In genomic region chr4:33556661-33557540, GRCm38 (mm10) we compare ENCODE assay signal across 11 mouse cellular contexts.
DNase-seq lines count a peak whose midpoint lies in the region; ATAC-seq and TF ChIP-seq lines count a peak whose summit lies in the region.
"Had no signal": no experiment of that assay in that cellular context is flagged by ENCODE, and none has a peak within 500 bp of the region (broad histone marks: within the 10 kb centered on the region; RNA-seq: fewer than 3 reads in every experiment).

No protein-coding gene starts in this region.

- H3K36me3 ChIP-seq in intestine, postnatal 0 days (ENCODE audit: control insufficient read depth, insufficient read depth): no peaks in the 10 kb centered on the region
- no peaks in the 10 kb centered on the region for H3K36me3 ChIP-seq in intestine, embryonic 15.5 days
- no peaks in the 10 kb centered on the region for H3K36me3 ChIP-seq in MEL (ENCODE audit: control insufficient read depth in 1 of 2, insufficient read depth in 2 of 2, low read length in 2 of 2)
- H3K36me3 ChIP-seq in forebrain, embryonic 10.5 days (replicated peaks): no peaks in the 10 kb centered on the region
- H3K36me3 ChIP-seq: heart, embryonic 15.5 days had no signal

- no peaks in the 10 kb centered on the region for H3K27me3 ChIP-seq in intestine, postnatal 0 days (replicated peaks; ENCODE audit: control insufficient read depth, insufficient read depth, low read length)
- no peaks in the 10 kb centered on the region for H3K27me3 ChIP-seq in intestine, embryonic 15.5 days (replicated peaks)
- 0 out of 4 replicates have a peak, but pooled peaks cover 0 to 2% of the 10 kb centered on the region in 2 experiments for H3K27me3 ChIP-seq in MEL (ENCODE audit: control insufficient read depth in 1 of 2, insufficient read depth in 2 of 2, low read length in 2 of 2)
- H3K27me3 ChIP-seq in forebrain, embryonic 10.5 days (ENCODE audit: poor library complexity, severe bottlenecking): peaks cover 17% of the 10 kb centered on the region
- H3K27me3 ChIP-seq: forebrain, embryonic 13.5 days had no signal

- TF ChIP-seq EP300 in MEL (IDR thresholded peaks at IDR 0.05; ENCODE audit: low read depth in 1 of 2, low read length in 2 of 2): no peak

- DNase-seq in 416B (ENCODE audit: low read depth) (peak; percentile 9), MEL (ENCODE audit: low read depth, low spot score) (peak; percentile 22)
- no peak for DNase-seq in Muller cell, postnatal 12 days (ENCODE audit: inconsistent ontology term)
- DNase-seq in left cerebral cortex, adult 9 months (ENCODE audit: low spot score in 2 of 2): no peak
- no peak for DNase-seq in forebrain, embryonic 10.5 days (ENCODE audit: extremely low spot score, low spot score)

- 75% methylated on average over 12 of the region's 12 CpGs for WGBS in intestine, postnatal 0 days
- 73% methylated on average over 12 of the region's 12 CpGs for WGBS in intestine, embryonic 15.5 days
- 83% methylated on average over 12 of the region's 12 CpGs for WGBS in forebrain, embryonic 10.5 days

- no peaks in the 10 kb centered on the region for H3K9me3 ChIP-seq in intestine, postnatal 0 days (ENCODE audit: control insufficient read depth)
- no peaks in the 10 kb centered on the region for H3K9me3 ChIP-seq in intestine, embryonic 15.5 days
- no peaks in the 10 kb centered on the region for H3K9me3 ChIP-seq in MEL (replicated peaks; ENCODE audit: insufficient read depth, low read length)
- H3K9me3 ChIP-seq in forebrain, embryonic 10.5 days: peaks cover 6% of the 10 kb centered on the region; the same call in 1 of the 2 replicates
- H3K9me3 ChIP-seq: heart, embryonic 15.5 days had no signal

- H3K9ac ChIP-seq in intestine, postnatal 0 days (ENCODE audit: low read depth, low read length): no peak overlapping the region
- no peak overlapping the region for H3K9ac ChIP-seq in intestine, embryonic 15.5 days
- no peak overlapping the region for H3K9ac ChIP-seq in MEL (ENCODE audit: control insufficient read depth, low read depth, low read length, poor library complexity, severe bottlenecking)
- H3K9ac ChIP-seq: forebrain, embryonic 13.5 days; heart, embryonic 15.5 days had no signal

- H3K4me2 ChIP-seq in intestine, postnatal 0 days (replicated peaks; ENCODE audit: low read depth): no peak overlapping the region
- H3K4me2 ChIP-seq in intestine, embryonic 15.5 days (replicated peaks): no peak overlapping the region
- H3K4me2 ChIP-seq: heart, embryonic 15.5 days had no signal

- H3K79me2 ChIP-seq in MEL (ENCODE audit: control insufficient read depth, insufficient read depth, low read length, poor library complexity): no peaks in the 10 kb centered on the region

- peak; percentile 55 for TF ChIP-seq RAD21 in MEL (IDR thresholded peaks at IDR 0.05; ENCODE audit: low read depth, low read length)

- TF ChIP-seq POLR2A in MEL (IDR thresholded peaks at IDR 0.05; ENCODE audit: control insufficient read depth in 1 of 2, insufficient read depth in 1 of 2, low read depth in 1 of 2, low read length in 2 of 2, poor library complexity in 1 of 2): no peak

- no peak for ATAC-seq in intestine, postnatal 0 days
- no peak for ATAC-seq in intestine, embryonic 15.5 days
- peak; percentile 76 for ATAC-seq in megakaryocyte progenitor cell, adult 5-6 weeks (replicated peaks; ENCODE audit: poor library complexity)
- ATAC-seq: forebrain, embryonic 13.5 days had no signal

- TF ChIP-seq CTCF in intestine, postnatal 0 days (IDR thresholded peaks at IDR 0.05; ENCODE audit: low read depth): peak; percentile 49
- TF ChIP-seq CTCF in MEL (IDR thresholded peaks at IDR 0.05 in 2 of 3, conservative IDR thresholded peaks at IDR 0.05 in 1 of 3; ENCODE audit: control insufficient read depth in 1 of 3, insufficient read depth in 1 of 3, low read depth in 2 of 3, low read length in 3 of 3, poor library complexity in 1 of 3, severe bottlenecking in 1 of 3): peak; percentile 31 to 67 (median 50)

- no peak overlapping the region for H3K27ac ChIP-seq in intestine, postnatal 0 days (ENCODE audit: low read depth, low read length)
- H3K27ac ChIP-seq in intestine, embryonic 15.5 days: no peak overlapping the region
- no peak overlapping the region for H3K27ac ChIP-seq in MEL (ENCODE audit: control insufficient read depth, low read depth, low read length)
- no peak overlapping the region for H3K27ac ChIP-seq in forebrain, embryonic 10.5 days
- H3K27ac ChIP-seq: forebrain, embryonic 13.5 days; heart, embryonic 15.5 days; macrophage had no signal

- H3K4me3 ChIP-seq in intestine, postnatal 0 days (ENCODE audit: low read depth, low read length): no peak overlapping the region
- H3K4me3 ChIP-seq in intestine, embryonic 15.5 days (replicated peaks): no peak overlapping the region
- H3K4me3 ChIP-seq in MEL (ENCODE audit: control insufficient read depth in 1 of 2, insufficient read depth in 1 of 2, low read depth in 2 of 2, low read length in 2 of 2): no peak overlapping the region
- no peak overlapping the region for H3K4me3 ChIP-seq in forebrain, embryonic 10.5 days
- H3K4me3 ChIP-seq: forebrain, embryonic 13.5 days; heart, embryonic 15.5 days had no signal

- H3K4me1 ChIP-seq in intestine, postnatal 0 days (replicated peaks; ENCODE audit: control insufficient read depth, insufficient read depth, low read length): no peaks in the 10 kb centered on the region
- H3K4me1 ChIP-seq in intestine, embryonic 15.5 days (replicated peaks): peaks cover 2% of the 10 kb centered on the region; the same call in 1 of the 2 replicates
- no peaks in the 10 kb centered on the region for H3K4me1 ChIP-seq in MEL (ENCODE audit: control insufficient read depth in 1 of 2, insufficient read depth in 2 of 2, low read length in 2 of 2)
- peaks cover 29% of the 10 kb centered on the region for H3K4me1 ChIP-seq in forebrain, embryonic 10.5 days
- H3K4me1 ChIP-seq: heart, embryonic 15.5 days had no signal

TF ChIP-seq in MEL, 35 proteins besides CTCF, POLR2A, EP300 and RAD21:
- TF ChIP-seq UBTF (IDR thresholded peaks at IDR 0.05; ENCODE audit: borderline replicate concordance, insufficient read depth, low read depth, low read length): no peak
- peak; percentile 70 for TF ChIP-seq SMC3 (IDR thresholded peaks at IDR 0.05; ENCODE audit: low read depth, low read length)
- TF ChIP-seq ZC3H11A (IDR thresholded peaks at IDR 0.05; ENCODE audit: low read depth, low read length): peak; percentile 37; the same call in 1 of the 2 replicates

Comparison
In these comparisons a context has a peak if more than half of its experiments do, and no peak if none do; other contexts are left out.
1. DNase-seq: peak in 416B (single experiment) and MEL (single experiment); none in Muller cell, postnatal 12 days (single experiment), left cerebral cortex, adult 9 months (0 of 2) and forebrain, embryonic 10.5 days (single experiment).